Mouse (Mus musculus) heart, adult 2 months (tissue): ENCODE data around the gene Pear1.

Experiments used
- CTCF ChIP-seq: fragments of 200-600 bp; IDR thresholded peaks from 2 replicates; pipeline ENCODE4 v1.8.1; 2022; ENCODE audit warnings: antibody characterized with exemption, mild to moderate bottlenecking, moderate library complexity
- EP300 ChIP-seq: fragments of 200-500 bp; IDR thresholded peaks from 2 replicates; pipeline ENCODE4 v1.6.1; 2011; ENCODE audit warnings: low read depth, low read length, control low read depth; ENCODE audit not compliant: insufficient read depth
- POLR2A ChIP-seq: fragments of 200-500 bp; IDR thresholded peaks from 2 replicates; pipeline ENCODE4 v1.6.1; 2011; ENCODE audit warnings: mild to moderate bottlenecking, low read depth, low read length, control low read depth; ENCODE audit not compliant: insufficient read depth

- TF ChIP-seq CTCF (no peak), EP300 (no peak), POLR2A (no peak)
Observed at GRCm38 (mm10) chr3:87812413-87812812, 11.7 kb downstream of the Pear1 start.
